Mouse (Mus musculus) erythroblast, embryonic 14.5 days (primary cell): ENCODE data around the gene Nudcd3.

Experiments
- GATA1 ChIP-seq: IDR thresholded peaks from 2 replicates; pipeline ENCODE4 v1.6.1; 2012; ENCODE audit warnings: low read length, inconsistent platforms, mixed read lengths
- TAL1 ChIP-seq: IDR thresholded peaks from 3 replicates; pipeline ENCODE4 v1.6.1; 2012; ENCODE audit warnings: low read length, inconsistent platforms, mixed read lengths

DNA sequence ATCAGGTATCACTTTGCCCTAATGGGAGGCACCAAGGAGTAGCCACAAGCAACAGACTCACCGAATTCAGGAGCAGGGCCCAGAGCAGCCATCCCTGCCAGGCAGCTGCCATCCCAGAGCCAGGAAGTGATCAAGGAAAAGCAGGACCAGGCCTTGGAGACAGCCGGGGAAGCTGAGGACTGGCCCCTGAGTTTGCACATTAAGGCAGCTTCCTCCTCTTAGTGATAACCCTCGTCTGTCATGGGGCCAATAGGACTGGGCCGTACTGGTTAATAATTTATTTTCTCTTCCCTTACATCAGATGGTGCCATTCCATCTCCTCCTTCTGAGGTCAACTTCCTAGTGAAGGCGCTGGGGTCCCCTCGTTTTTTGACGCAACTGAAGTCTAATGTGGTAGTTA is 29.8 kb upstream of the Nudcd3 start, which contains the start of gene Npc1l1:
- TF ChIP-seq TAL1 (no peak), GATA1 (no peak)
